Mouse (Mus musculus) layer of hippocampus, postnatal 36 days (tissue): Measurements from ENCODE around the gene Tmem132b. TPM values are rescaled to one million over a fixed set of nuclear protein-coding genes. Genes with fewer than 3 reads are reported as not detected.

Source experiments
- DNase-seq, 2 experiments: peaks; one replicate each; pipeline ENCODE4 v3.0.0; 2022
- total RNA-seq, 2 experiments: library from RNA; stranded (reverse); gene quantifications; 2 replicates each; pipeline ENCODE4 v1.2.3; 2021

The Tmem132b gene
- total RNA-seq, 2 experiments from 2014 or later: 114 to 131 TPM

DNA sequence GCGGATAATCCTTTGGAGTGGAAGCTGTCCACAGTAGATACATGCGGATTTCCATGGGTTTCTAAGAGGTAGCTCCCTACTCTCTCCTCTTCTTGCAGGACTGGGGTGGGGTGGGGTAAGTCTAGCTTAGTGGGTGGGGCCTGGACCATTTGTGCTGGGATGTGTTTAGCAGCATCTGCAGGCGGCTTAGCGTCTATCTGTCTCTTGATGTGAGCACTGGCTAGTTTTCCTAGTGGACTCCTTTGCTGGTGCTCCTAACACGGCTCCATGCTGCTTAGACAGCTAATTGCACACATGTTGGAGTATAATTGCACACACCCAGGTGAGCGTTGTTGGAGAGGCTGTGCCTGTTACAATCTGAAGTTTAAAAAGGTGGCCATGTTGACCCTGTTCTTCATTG lies 149.3 kb downstream of the Tmem132b start:
- no peak for DNase-seq

- DNase-seq: no peak
Observed at GRCm38 (mm10) chr5:125683491-125683890, 151.9 kb downstream of the Tmem132b start.

- DNase-seq: no peak
Observed at GRCm38 (mm10) chr5:125685681-125686331, 154.2 kb downstream of the Tmem132b start.

- no peak for DNase-seq
Observed at GRCm38 (mm10) chr5:125692538-125692937, 161.0 kb downstream of the Tmem132b start.

DNA sequence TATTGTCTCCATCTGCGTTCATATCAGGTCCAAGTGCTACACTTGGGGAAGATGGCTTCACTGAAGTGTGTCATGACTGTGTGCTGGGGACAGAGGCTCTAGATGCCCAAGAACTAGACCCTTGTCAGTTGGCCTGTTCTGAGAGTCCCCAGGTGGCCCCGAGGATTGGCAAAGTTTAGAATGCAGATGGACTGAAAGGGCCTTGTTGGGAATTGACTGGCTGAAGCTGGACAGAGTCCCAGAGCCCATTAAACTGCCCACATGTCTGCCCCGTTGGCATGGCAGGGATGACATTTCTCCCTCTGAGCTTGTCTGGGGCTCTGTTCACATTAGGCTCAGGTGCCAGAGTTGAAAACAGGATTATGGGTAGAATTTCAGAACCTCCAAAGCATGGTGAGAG lies 167.8 kb downstream of the Tmem132b start:
- peak in 1 of 2 experiments; percentile 59 for DNase-seq

DNA sequence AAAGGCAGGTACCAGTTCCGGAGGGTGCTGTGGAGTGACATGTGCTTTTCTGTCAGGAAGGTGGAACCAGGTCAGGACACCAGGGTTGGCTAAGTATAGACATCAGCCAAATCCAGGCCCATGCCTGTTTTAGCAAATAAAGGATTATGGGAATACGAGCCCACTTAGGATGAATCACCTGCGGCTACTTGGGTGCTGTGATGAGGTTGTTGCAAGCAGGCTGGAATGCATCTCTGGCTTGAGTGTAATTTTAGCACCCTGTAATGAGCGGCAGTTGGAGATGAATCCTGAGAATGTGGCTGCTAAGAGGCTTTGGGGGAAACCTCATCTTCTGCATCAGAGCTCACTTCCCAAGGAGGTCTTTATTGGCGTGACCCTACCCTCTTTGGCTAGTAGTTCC lies 168.7 kb downstream of the Tmem132b start:
- DNase-seq: no peak

- DNase-seq: peak; percentile 67 to 71
Observed at GRCm38 (mm10) chr5:125705379-125705778, 173.8 kb downstream of the Tmem132b start.

DNA sequence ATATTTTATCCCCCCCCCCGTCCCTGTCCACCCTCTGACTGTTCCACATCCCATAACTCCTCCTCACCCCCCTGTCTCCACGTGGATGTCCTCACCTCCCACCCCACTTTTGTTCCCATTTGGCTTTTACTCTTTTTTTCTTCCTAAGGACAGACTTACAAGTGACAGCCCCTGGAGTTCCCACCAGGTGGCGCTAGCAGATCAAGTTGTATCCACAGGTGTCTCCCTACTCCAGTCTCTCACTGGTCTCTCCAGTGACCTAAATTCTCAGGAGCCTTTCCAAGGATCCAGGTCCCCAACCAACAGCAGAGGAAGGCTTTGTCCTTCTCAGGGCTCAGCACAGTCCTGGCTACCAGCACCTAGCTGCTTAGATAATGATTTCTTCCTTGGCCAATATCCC lies 177.6 kb downstream of the Tmem132b start:
- peak in 1 of 2 experiments; percentile 69 for DNase-seq

- no peak for DNase-seq
Observed at GRCm38 (mm10) chr5:125726815-125727214, 195.2 kb downstream of the Tmem132b start.

DNA sequence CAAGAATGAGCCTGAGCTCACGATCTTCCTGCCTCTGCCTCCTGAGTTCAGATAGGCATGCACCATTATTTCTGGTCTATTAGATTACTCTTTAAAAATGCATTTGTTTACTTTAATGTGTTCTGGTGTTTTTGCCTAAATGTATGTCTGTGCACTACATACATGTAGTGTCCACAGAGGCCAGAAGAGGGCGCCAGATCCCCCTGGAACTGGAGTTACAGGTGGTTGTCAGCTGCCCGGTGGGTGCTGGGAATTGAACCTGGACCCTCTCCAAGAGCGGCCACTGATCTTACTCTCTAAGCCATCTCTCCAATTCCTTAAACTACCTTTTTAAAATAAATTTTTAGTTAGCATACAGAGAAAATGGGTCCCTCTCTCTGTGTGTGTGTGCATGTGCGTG lies 195.9 kb downstream of the Tmem132b start:
- no peak for DNase-seq

DNA sequence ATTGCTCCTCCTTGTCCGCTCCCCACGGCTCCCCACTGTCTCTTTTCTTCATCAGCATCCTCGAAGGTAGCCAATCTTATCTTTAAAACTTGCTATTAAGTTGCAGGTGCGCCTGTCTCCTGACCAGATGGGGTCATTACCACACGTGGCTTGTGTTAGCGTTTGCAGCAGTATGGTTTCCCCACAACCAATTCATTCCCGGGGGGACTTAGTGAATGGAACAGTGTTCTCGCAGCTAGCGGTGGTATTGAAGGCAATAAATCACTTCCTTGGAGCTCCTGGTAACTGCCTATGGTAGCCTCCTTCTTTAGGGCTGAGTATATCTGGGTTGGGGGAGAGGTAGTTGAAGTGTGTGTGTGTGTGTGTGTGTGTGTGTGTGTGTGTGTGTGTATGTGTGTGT lies 196.4 kb downstream of the Tmem132b start:
- DNase-seq: no peak

DNA sequence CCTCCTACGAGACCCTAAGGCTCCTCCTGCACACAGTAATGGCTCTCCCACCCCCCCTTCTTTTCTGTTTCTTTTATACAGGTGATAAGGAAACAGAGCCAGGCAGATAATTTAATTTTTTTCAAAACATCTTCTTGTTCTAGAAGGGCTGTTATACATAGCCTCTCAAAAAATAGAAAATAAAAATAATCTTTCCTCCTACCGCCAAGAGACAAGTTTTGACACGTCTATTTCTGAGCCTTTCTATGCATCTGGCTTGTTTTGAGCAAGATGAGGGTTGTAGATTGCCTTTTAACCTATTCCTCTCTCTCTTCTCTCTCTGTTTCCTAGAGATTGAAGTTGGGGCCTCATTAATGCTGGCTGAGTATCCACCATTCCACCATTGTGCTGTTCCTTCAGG lies 196.9 kb downstream of the Tmem132b start:
- no peak for DNase-seq

GRCm38 (mm10) chr5:125733806-125734205 lies 202.2 kb downstream of the Tmem132b start:
- DNase-seq: no peak

DNA sequence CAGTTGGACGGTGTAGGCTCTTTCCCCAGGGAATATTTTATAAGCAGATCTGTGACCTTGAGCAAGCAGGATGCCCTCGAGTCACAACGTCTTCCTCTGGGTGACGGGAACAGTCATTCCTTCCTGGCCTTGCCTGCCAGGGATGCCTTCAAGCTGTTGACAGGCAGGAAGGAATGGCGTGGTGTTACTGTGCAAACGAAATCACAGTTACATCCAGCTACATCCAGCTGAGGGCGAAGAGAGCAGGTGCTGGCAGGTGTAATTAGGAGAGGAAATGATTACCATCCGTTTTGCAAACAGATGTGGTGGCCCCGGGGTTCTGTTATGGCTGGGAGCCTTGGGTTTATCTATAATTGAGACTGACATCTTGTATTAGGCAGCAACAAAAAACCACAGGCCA lies 205.5 kb downstream of the Tmem132b start:
- no peak for DNase-seq

- DNase-seq: no peak
Observed at GRCm38 (mm10) chr5:125743503-125743902, 211.9 kb downstream of the Tmem132b start.

GRCm38 (mm10) chr5:125745727-125746126 lies 214.2 kb downstream of the Tmem132b start:
- no peak for DNase-seq

DNA sequence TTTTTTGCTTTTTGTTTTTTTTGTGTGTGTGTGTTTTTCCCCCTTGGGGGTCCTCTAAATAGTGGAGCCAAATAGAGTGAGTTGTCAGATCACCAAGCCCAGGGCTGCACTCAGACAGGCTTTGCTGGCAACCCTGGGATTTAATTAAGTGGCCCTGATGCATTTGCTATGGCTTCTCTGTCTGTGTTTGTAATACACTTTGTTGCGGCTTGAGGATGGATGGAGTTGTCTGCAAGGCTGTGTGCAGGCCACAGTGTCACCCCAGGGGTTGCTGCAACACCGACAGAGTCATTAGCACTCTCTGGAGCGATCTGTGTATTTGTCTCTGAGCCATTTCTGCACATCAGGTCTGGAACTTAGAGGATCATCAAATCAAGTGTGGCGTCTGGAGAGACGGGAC lies 219.9 kb downstream of the Tmem132b start:
- DNase-seq: no peak

- no peak for DNase-seq
Observed at GRCm38 (mm10) chr5:125752546-125752945, 221.0 kb downstream of the Tmem132b start.

GRCm38 (mm10) chr5:125756987-125757530 lies 225.5 kb downstream of the Tmem132b start:
- DNase-seq: no peak

DNA sequence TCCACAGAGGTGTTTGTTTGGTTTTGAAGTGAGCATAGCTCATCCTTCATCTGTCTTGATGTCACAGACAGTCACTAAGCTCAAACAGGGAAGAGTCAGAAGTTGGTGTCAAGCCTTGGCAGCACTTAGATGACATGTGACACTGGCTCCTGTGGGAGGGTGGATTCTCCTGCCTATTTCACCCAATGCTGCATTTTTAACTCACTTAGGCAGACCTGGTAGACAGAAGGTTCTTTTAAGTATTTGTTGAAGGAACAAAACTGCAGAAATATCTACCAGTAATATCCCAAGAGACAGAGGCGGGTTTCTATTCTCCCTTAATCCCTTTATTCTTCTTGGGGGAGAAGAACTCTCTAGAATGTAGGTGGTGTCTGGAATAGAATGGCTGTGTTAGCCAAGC lies 226.9 kb downstream of the Tmem132b start:
- DNase-seq: no peak

GRCm38 (mm10) chr5:125766941-125767340 lies 235.4 kb downstream of the Tmem132b start:
- peak; percentile 38 to 46 for DNase-seq

DNA sequence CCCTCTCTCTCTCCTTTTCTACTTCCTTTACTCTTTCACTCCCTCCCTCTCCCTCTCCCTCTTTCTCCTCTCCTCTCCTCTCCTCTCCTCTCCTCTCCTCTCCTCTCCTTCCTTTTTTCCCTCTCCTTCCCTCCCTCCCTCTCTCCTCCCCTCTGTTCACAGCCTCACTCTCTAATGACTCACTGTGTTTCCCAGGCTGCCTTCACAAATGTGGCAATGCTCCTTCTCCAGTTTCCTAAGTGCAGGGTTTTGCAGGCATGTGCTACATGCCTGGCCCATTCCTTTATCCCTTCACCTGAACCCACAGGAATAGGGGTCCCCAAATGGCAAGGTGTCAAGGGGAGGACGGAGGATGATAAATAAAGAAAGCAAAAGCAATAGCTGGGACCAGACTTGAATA lies 236.4 kb downstream of the Tmem132b start:
- DNase-seq: no peak

DNA sequence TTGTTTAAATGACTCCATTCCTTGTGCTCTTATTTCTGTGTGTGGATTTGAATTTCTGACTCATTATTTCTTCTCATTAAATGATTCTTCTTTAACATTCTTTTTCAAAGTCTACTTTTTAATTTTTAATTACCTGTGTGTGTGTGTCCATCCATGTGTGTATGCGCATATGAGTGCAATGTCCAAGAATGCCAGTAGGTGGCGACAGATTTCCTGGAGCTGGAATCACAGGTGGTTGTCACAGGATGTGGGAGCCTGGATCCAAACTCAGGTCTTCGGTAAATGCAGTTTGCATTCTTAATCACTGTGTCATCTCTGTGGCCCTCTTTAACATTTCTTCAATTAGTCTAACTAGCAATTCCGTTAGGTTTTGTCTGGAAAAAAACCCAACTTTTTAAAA lies 240.7 kb downstream of the Tmem132b start:
- DNase-seq: no peak

GRCm38 (mm10) chr5:125772756-125773155 lies 241.2 kb downstream of the Tmem132b start:
- no peak for DNase-seq

DNA sequence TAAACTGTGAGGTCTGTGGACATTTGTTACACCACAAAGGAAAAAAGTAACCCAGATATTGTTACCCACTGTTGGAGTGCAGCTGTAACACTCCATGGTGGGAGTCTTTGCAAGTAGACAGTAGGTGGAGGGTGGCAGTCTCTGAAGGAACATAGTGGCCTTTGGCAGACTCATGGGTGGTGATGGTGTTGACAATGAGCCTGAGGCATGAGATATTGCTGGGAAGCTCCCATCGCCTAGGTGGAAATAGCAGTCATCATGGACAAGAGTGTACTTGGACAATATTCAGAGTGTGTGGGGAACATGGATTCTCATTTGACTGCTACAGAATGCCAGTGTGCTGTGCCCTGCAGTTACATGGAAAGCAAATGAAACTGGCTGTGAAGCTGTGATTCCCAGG lies 248.8 kb downstream of the Tmem132b start:
- no peak for DNase-seq
